Mouse (Mus musculus) liver, postnatal 0 days (tissue): ENCODE measurements around the gene Cox4i1. TPM values are rescaled to one million over a fixed set of nuclear protein-coding genes. Genes with fewer than 3 reads are reported as not detected.
"Not testable (repeated sequence)": the region's sequence is repeated elsewhere in the genome, so short reads cannot be mapped to it uniquely, and the experiment has no call there.

Experiments used
- ATAC-seq: fragments of 200-750 bp; cut with Nextera tagmentation; 2 replicates; pipeline ENCODE4 v1.8.0; 2017; ENCODE audit warnings: mild to moderate bottlenecking, moderate library complexity
- DNase-seq: peaks from one replicate; pipeline ENCODE4 v3.0.0-alpha.2; 2016
- H3K27ac ChIP-seq: fragments of 300-500 bp; sonication (generic); 2 replicates; pipeline ENCODE4 v1.5.1; 2014; ENCODE audit warnings: antibody characterized with exemption, moderate library complexity, mild to moderate bottlenecking, low read depth
- H3K27me3 ChIP-seq: fragments of 300-500 bp; sonication (generic); 2 replicates; pipeline ENCODE4 v1.6.1; 2014; ENCODE audit warnings: low read length, control low read depth, mixed read lengths; ENCODE audit not compliant: insufficient read depth
- H3K36me3 ChIP-seq: fragments of 300-500 bp; sonication (generic); replicated peaks from 2 replicates; pipeline ENCODE4 v1.6.1; 2014; ENCODE audit warnings: mild to moderate bottlenecking, control low read depth, low read length, moderate library complexity, mixed read lengths; ENCODE audit not compliant: insufficient read depth
- H3K4me1 ChIP-seq: fragments of 300-500 bp; sonication (generic); 2 replicates; pipeline ENCODE4 v1.6.1; 2014; ENCODE audit warnings: antibody characterized with exemption, mild to moderate bottlenecking, control low read depth; ENCODE audit not compliant: insufficient read depth
- H3K4me2 ChIP-seq: fragments of 300-500 bp; sonication (generic); 2 replicates; pipeline ENCODE4 v1.6.1; 2014; ENCODE audit warnings: low read depth, mild to moderate bottlenecking, low read length, moderate library complexity, mixed read lengths
- H3K4me3 ChIP-seq: fragments of 300-500 bp; sonication (generic); 2 replicates; pipeline ENCODE4 v1.5.1; 2014; ENCODE audit warnings: low read depth, low read length
- H3K9ac ChIP-seq: fragments of 300-500 bp; sonication (generic); replicated peaks from 2 replicates; pipeline ENCODE4 v1.6.1; 2014; ENCODE audit warnings: mild to moderate bottlenecking, moderate library complexity
- H3K9me3 ChIP-seq: fragments of 300-500 bp; sonication (generic); 2 replicates; pipeline ENCODE4 v1.6.1; 2016; ENCODE audit warnings: mild to moderate bottlenecking, control low read depth, low read length, mixed read lengths
- CTCF ChIP-seq: sonication (generic); IDR thresholded peaks from 2 replicates; pipeline ENCODE4 v1.5.1; 2016; ENCODE audit warnings: antibody characterized with exemption, low read depth
- EP300 ChIP-seq: IDR thresholded peaks from 2 replicates; pipeline ENCODE4 v1.6.1; 2016; ENCODE audit warnings: antibody characterized with exemption, low read depth, mild to moderate bottlenecking
- WGBS: fragments of 180-500 bp; shearing (Covaris S2); extraction: QIAGEN DNeasy Blood & Tissue Kit; methylation state at CpG from one replicate; pipeline ENCODE4 v1.1.7; 2014; ENCODE audit not compliant: insufficient replicate concordance; 5-methylcytosine and 5-hydroxymethylcytosine counted together
- polyA plus RNA-seq: library from polyadenylated mRNA; unstranded; fragments of >200 nt; fragmentation: Nextera tagmentation; extraction: Ambion mirVana; gene quantifications from 2 replicates; pipeline ENCODE4 v1.2.1, GENCODE M21; 2015

Gene Cox4i1
- polyA plus RNA-seq, 1 experiment from 2014 or later: 1,191 TPM

DNA sequence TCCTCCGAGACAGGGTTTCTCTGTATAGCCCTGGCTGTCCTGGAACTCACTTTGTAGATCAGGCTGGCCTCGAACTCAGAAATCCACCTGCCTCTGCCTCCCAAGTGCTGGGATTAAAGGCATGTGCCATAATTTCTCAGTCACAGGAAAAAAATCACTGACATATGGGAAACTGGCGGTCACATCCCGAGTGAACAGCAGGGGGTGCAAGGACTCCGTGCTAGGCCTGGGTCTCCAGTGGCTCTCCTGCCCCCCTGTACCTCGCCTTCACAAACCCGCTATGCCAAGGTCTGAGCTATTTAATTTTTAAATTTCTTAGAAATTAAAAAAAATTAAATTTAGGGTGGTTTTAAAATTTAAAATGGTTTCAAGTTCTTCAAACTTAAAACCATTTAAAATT, 12.4 kb downstream of the Cox4i1 start:
- H3K9ac ChIP-seq, H3K27ac ChIP-seq, H3K27me3 ChIP-seq, H3K4me2 ChIP-seq, H3K4me1 ChIP-seq, H3K36me3 ChIP-seq, ATAC-seq, H3K9me3 ChIP-seq, H3K4me3 ChIP-seq: not testable (repeated sequence)
- TF ChIP-seq CTCF: peak; percentile 78
- DNase-seq: peak; percentile 62
- 41% methylated on average over 7 of the region's 7 CpGs for WGBS

DNA sequence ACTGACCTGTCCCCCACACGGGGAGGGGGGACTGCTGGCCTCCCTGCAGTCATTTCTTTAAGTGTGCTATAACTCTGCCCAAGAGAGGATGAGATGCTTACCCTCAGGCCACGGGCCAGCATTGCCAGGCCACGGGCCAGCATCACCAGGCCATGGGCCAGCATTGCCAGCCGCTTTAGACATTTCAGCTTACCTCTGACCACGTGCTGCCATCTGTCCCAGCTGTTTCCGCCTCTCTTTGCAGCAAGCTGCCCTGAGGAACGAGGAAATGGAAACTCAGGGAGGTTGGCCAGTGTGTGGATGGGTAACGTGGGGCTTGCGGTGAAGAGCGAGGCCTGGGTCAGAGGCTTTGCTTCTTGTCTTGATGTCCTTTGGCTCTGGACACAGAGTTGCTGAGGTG, 13.1 kb downstream of the Cox4i1 start:
- 64% methylated on average over 10 of the region's 10 CpGs for WGBS
- Histone ChIP-seq H3K9me3 (no peaks in the 10 kb centered on the region), H3K27ac (no peak overlapping the region), H3K4me1 (peaks cover 2% of the 10 kb centered on the region; the same call in 1 of the 2 replicates), H3K4me2 (no peak overlapping the region), H3K4me3 (no peak overlapping the region), H3K27me3 (no peaks in the 10 kb centered on the region), H3K36me3 (no peaks in the 10 kb centered on the region), H3K9ac (no peak overlapping the region)
- ATAC-seq (no peak), DNase-seq (no peak)
- TF ChIP-seq CTCF (no peak), EP300 (no peak)

DNA sequence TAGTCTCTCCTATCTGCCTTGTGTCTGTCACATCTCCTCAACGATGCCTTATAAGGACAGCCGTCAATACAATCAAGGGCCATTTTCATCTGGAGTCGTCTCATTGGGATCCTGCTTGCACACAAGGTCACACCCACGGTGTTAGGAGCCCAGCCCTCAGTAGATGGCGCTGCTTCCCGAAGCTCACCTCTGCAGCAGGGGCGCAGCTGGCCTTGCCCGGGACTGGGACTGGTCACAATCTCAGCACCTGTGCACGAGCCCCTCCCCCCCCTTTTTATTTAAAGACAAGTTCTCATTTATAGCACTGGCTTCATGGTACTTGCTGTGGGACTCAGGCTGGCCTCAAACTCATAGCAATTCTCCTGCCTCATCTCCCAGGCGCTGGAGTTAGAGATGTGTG, 15.6 kb downstream of the Cox4i1 start:
- H3K4me2 ChIP-seq: no peak overlapping the region
- H3K4me3 ChIP-seq: no peak overlapping the region
- no peak overlapping the region for H3K27ac ChIP-seq
- no peaks in the 10 kb centered on the region for H3K36me3 ChIP-seq
- peaks cover 2% of the 10 kb centered on the region; the same call in 1 of the 2 replicates for H3K4me1 ChIP-seq
- WGBS: 14% methylated on average over 10 of the region's 10 CpGs
- TF ChIP-seq EP300 (no peak), CTCF (peak; percentile 88)
- H3K9ac ChIP-seq: no peak overlapping the region
- DNase-seq (peak; percentile 86), ATAC-seq (peak; percentile 46)
- no peaks in the 10 kb centered on the region for H3K9me3 ChIP-seq
- no peaks in the 10 kb centered on the region for H3K27me3 ChIP-seq

DNA sequence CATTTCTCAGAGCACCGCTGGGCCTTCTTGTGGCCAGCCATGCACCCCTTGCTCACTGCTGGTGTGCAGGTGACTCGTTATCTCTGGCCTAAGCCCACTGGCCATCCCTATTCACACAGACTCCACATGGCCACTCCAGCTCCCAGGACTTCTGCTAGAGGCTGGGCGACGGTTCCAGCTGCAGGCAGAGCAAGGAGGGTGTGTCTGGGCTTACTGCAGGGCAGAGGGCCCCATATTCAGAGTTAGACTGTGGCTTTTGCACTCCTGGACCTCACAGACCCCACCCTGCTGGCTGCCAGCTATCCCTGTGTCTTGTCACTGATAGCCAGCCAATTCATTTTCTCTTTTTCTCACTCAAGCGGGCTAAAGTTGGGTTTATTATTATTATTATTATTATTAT, 16.1 kb downstream of the Cox4i1 start:
- Histone ChIP-seq H3K4me2 (no peak overlapping the region), H3K4me1 (peaks cover 2% of the 10 kb centered on the region; the same call in 1 of the 2 replicates), H3K9ac (no peak overlapping the region), H3K36me3 (no peaks in the 10 kb centered on the region), H3K27ac (no peak overlapping the region), H3K4me3 (no peak overlapping the region), H3K27me3 (no peaks in the 10 kb centered on the region), H3K9me3 (no peaks in the 10 kb centered on the region)
- WGBS: 50% methylated on average over 5 of the region's 5 CpGs
- DNase-seq: no peak
- ATAC-seq: no peak
- no peak for TF ChIP-seq CTCF
- TF ChIP-seq EP300: no peak

DNA sequence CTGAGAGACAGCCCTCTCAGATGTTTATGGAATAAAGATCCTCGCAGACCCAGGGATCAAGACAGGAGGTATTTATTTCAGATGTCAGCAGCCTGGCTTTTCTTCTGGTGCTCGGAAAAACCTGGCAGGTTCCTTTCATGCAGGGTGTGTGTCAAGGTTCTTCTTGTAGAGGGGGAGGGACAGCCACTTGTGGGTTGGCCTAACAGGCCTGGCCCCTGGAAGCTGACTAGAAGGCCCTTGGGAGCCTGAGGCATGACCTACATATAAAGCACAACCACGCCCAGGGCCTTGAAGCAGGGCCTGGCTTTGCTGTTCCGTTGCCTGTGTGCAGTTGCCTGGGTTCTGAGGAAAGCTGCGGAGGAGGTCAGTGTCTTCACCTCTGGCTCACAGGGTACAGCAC, 17.1 kb downstream of the Cox4i1 start:
- Histone ChIP-seq H3K9me3 (no peaks in the 10 kb centered on the region), H3K4me3 (no peak overlapping the region), H3K36me3 (no peaks in the 10 kb centered on the region), H3K9ac (no peak overlapping the region), H3K4me1 (peaks cover 2% of the 10 kb centered on the region; the same call in 1 of the 2 replicates), H3K4me2 (no peak overlapping the region), H3K27me3 (no peaks in the 10 kb centered on the region), H3K27ac (peak overlapping the region; percentile 30; the same call in 1 of the 2 replicates)
- DNase-seq: no peak
- no peak for ATAC-seq
- no peak for TF ChIP-seq EP300
- TF ChIP-seq CTCF: no peak
- WGBS: 64% methylated on average over 5 of the region's 5 CpGs

DNA sequence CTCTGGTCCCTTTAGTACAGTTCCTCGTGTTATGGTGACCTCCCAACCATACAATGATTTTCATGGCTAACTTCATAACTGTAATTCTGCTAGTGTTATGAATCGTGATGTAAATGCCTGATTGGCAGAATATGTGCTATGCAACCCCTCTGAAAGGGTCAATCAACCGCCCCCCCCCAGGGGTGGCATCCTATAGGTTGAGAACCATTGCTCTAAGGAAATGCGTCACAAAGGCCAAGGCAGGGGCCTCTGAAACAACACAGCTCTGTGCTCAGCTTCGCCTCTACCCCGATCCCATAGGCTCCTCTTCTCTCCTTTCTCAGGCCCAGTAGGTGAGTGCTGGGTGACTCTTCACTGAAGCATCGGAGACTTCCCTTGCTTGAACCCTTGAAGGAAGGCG, 17.6 kb downstream of the Cox4i1 start:
- no peak for TF ChIP-seq CTCF
- H3K4me3 ChIP-seq: no peak overlapping the region
- 59% methylated on average over 8 of the region's 8 CpGs for WGBS
- ATAC-seq (0 out of 2 replicates have a peak, but pooled peaks have one; percentile 20), DNase-seq (no peak)
- H3K9me3 ChIP-seq: no peaks in the 10 kb centered on the region
- no peaks in the 10 kb centered on the region for H3K27me3 ChIP-seq
- no peak overlapping the region for H3K4me2 ChIP-seq
- H3K9ac ChIP-seq: no peak overlapping the region
- H3K4me1 ChIP-seq: 0 out of 2 replicates have a peak, but pooled peaks cover 2% of the 10 kb centered on the region
- H3K36me3 ChIP-seq: no peaks in the 10 kb centered on the region
- peak overlapping the region; percentile 30; the same call in 1 of the 2 replicates for H3K27ac ChIP-seq

DNA sequence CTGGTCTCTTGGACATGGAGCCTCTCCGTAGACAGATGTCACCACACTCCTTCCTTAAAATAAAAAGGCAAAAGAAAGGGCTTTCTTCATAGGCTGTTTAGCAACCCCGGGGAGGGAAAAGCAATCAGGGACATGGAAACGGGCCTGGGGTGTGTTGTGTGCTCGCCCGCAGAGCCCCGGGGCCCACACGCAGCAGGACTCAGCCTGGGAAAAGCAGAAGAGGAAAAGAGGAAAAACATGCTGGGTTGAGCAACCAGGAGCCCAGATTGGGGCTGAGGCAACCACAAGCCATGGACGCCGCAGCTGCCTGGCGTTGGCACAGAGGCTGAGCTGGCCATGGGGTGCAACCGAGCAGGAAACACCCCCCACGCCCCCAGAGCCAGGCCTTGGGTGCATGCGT, 18.0 kb downstream of the Cox4i1 start:
- Histone ChIP-seq H3K27me3 (no peaks in the 10 kb centered on the region), H3K9ac (no peak overlapping the region), H3K4me1 (0 out of 2 replicates have a peak, but pooled peaks cover 2% of the 10 kb centered on the region), H3K27ac (peak overlapping the region; percentile 30; the same call in 1 of the 2 replicates), H3K4me3 (no peak overlapping the region), H3K9me3 (no peaks in the 10 kb centered on the region), H3K36me3 (no peaks in the 10 kb centered on the region), H3K4me2 (peak overlapping the region; percentile 29)
- peak; percentile 65 for ATAC-seq
- 36% methylated on average over 13 of the region's 13 CpGs for WGBS
- peak; percentile 58 for DNase-seq
- TF ChIP-seq EP300 (no peak), CTCF (no peak)
